Mouse (Mus musculus) stomach, postnatal 0 days (tissue): ENCODE results near the gene Gm17387. TPM values are rescaled to one million over a fixed set of nuclear protein-coding genes. Genes with fewer than 3 reads are reported as not detected.
A peak's percentile ranks its signal among the peaks of the same experiment; 100 is the strongest.
"Not testable (repeated sequence)": the region's sequence is repeated elsewhere in the genome, so short reads cannot be mapped to it uniquely, and the experiment has no call there.

Experiments used
- ATAC-seq: fragments of 200-750 bp; cut with Nextera tagmentation; 2 replicates; pipeline ENCODE4 v1.8.0; 2017; ENCODE audit not compliant: low FRiP score, low TSS enrichment
- DNase-seq: peaks from one replicate; pipeline ENCODE4 v3.0.0-alpha.2; 2016; ENCODE audit warnings: low spot score
- H3K27ac ChIP-seq: fragments of 300-500 bp; sonication (generic); replicated peaks from 2 replicates; pipeline ENCODE4 v1.5.1; 2014; ENCODE audit warnings: mild to moderate bottlenecking, control low read depth
- H3K27me3 ChIP-seq: fragments of 300-500 bp; sonication (generic); 2 replicates; pipeline ENCODE4 v1.6.1; 2014; ENCODE audit warnings: low read length; ENCODE audit not compliant: control insufficient read depth, insufficient read depth
- H3K36me3 ChIP-seq: fragments of 300-500 bp; sonication (generic); 2 replicates; pipeline ENCODE4 v1.6.1; 2014; ENCODE audit warnings: low read length, mixed read lengths; ENCODE audit not compliant: control insufficient read depth, insufficient read depth
- H3K4me1 ChIP-seq: fragments of 300-500 bp; sonication (generic); replicated peaks from 2 replicates; pipeline ENCODE4 v1.6.1; 2014; ENCODE audit warnings: antibody characterized with exemption; ENCODE audit not compliant: control insufficient read depth, insufficient read depth
- H3K4me2 ChIP-seq: fragments of 300-500 bp; sonication (generic); replicated peaks from 2 replicates; pipeline ENCODE4 v1.6.1; 2014; ENCODE audit warnings: low read depth, mild to moderate bottlenecking, control low read depth, moderate library complexity
- H3K4me3 ChIP-seq: fragments of 300-500 bp; sonication (generic); 2 replicates; pipeline ENCODE4 v1.5.1; 2014; ENCODE audit warnings: low read depth, low read length, control low read depth
- H3K9ac ChIP-seq: fragments of 300-500 bp; sonication (generic); 2 replicates; pipeline ENCODE4 v1.6.1; 2014; ENCODE audit warnings: mild to moderate bottlenecking, low read length, control low read depth, mixed read lengths
- H3K9me3 ChIP-seq: fragments of 300-500 bp; sonication (generic); 2 replicates; pipeline ENCODE4 v1.6.1; 2016; ENCODE audit warnings: low read length; ENCODE audit not compliant: control insufficient read depth
- CTCF ChIP-seq: IDR thresholded peaks from 2 replicates; pipeline ENCODE4 v1.5.1; 2016; ENCODE audit warnings: antibody characterized with exemption, low read depth, mild to moderate bottlenecking, moderate library complexity
- EP300 ChIP-seq: optimal IDR thresholded peaks from 2 replicates; pipeline ENCODE3; 2016; ENCODE audit warnings: antibody characterized with exemption
- WGBS: fragments of 180-500 bp; shearing (Covaris S2); extraction: QIAGEN DNeasy Blood & Tissue Kit; methylation state at CpG from one replicate; pipeline ENCODE4 v1.1.7; 2014; 5-methylcytosine and 5-hydroxymethylcytosine counted together
- polyA plus RNA-seq: library from polyadenylated mRNA; unstranded; fragments of >200 nt; fragmentation: Nextera tagmentation; extraction: Ambion mirVana; gene quantifications from 2 replicates; pipeline ENCODE4 v1.2.1, GENCODE M21; 2015

Gm17387 gene
- polyA plus RNA-seq, 1 experiment from 2014 or later = not detected

GRCm38 (mm10) chr7:141010593-141010992 is 18.3 kb upstream of the Gm17387 start, which contains the start of gene Ifitm3:
Gene Ifitm3, minus strand, starts transcription at chr7:141010770.
- peak within 1 kb of the TSS; percentile 49 for H3K4me3 ChIP-seq
- no peaks in the 10 kb centered on the region for H3K36me3 ChIP-seq
- H3K27ac ChIP-seq = peak within 1 kb of the TSS; percentile 90
- no peaks in the 10 kb centered on the region for H3K9me3 ChIP-seq
- no peaks in the 10 kb centered on the region for H3K27me3 ChIP-seq
- peak within 1 kb of the TSS; percentile 62 for H3K9ac ChIP-seq
- peaks cover 5% of the 10 kb centered on the region; the same call in 1 of the 2 replicates for H3K4me1 ChIP-seq
- ATAC-seq (peak; percentile 35; the same call in 1 of the 2 replicates), DNase-seq (peak; percentile 56)
- 8% methylated on average over 10 of the region's 10 CpGs for WGBS
- H3K4me2 ChIP-seq = peak within 1 kb of the TSS; percentile 62
- TF ChIP-seq CTCF (no peak), EP300 (peak; percentile 21)

- Histone ChIP-seq H3K36me3 (no peaks in the 10 kb centered on the region), H3K9me3 (no peaks in the 10 kb centered on the region), H3K27me3 (no peaks in the 10 kb centered on the region), H3K9ac (peak overlapping the region; percentile 62; the same call in 1 of the 2 replicates), H3K27ac (peak overlapping the region; percentile 90), H3K4me2 (peak overlapping the region; percentile 62; the same call in 1 of the 2 replicates), H3K4me3 (no peak overlapping the region), H3K4me1 (peaks cover 5% of the 10 kb centered on the region; the same call in 1 of the 2 replicates)
- DNase-seq (no peak), ATAC-seq (no peak)
- TF ChIP-seq CTCF (no peak), EP300 (no peak)
- WGBS = 85% methylated on average over 7 of the region's 7 CpGs
Measured at GRCm38 (mm10) chr7:141011238-141011770, 17.6 kb upstream of the Gm17387 start.

- Histone ChIP-seq H3K4me2 (no peak overlapping the region), H3K4me3 (no peak overlapping the region), H3K9ac (no peak overlapping the region), H3K36me3 (no peaks in the 10 kb centered on the region), H3K27me3 (no peaks in the 10 kb centered on the region), H3K4me1 (no peaks in the 10 kb centered on the region), H3K9me3 (no peaks in the 10 kb centered on the region), H3K27ac (0 out of 2 replicates have a peak overlapping the region, but pooled peaks have one; percentile 4)
- TF ChIP-seq CTCF (peak; percentile 51), EP300 (no peak)
- DNase-seq (no peak), ATAC-seq (no peak)
- WGBS = 77% methylated on average over 10 of the region's 10 CpGs
Measured at GRCm38 (mm10) chr7:141016707-141017697, 11.9 kb upstream of the Gm17387 start.

- H3K9ac ChIP-seq, DNase-seq, H3K36me3 ChIP-seq, ATAC-seq, H3K4me2 ChIP-seq, H3K9me3 ChIP-seq, H3K4me1 ChIP-seq, H3K4me3 ChIP-seq, H3K27me3 ChIP-seq: not testable (repeated sequence)
- 80% methylated on average over 1 of the region's 1 CpGs for WGBS
- 0 out of 2 replicates have a peak within 1 kb of the TSS, but pooled peaks have one; percentile 4 for H3K27ac ChIP-seq
Measured at GRCm38 (mm10) chr7:141017824-141018223, 11.1 kb upstream of the Gm17387 start, which contains the start of gene Ifitm6. Gene Ifitm6, minus strand, starts transcription at chr7:141017924.

GRCm38 (mm10) chr7:141019028-141019427 is 9.9 kb upstream of the Gm17387 start:
- no peak overlapping the region for H3K27ac ChIP-seq
- H3K9me3 ChIP-seq = no peaks in the 10 kb centered on the region
- no peaks in the 10 kb centered on the region for H3K4me1 ChIP-seq
- no peak overlapping the region for H3K9ac ChIP-seq
- no peak overlapping the region for H3K4me2 ChIP-seq
- no peak for ATAC-seq
- no peaks in the 10 kb centered on the region for H3K27me3 ChIP-seq
- no peaks in the 10 kb centered on the region for H3K36me3 ChIP-seq
- WGBS = 93% methylated on average over 5 of the region's 5 CpGs
- DNase-seq = no peak
- no peak overlapping the region for H3K4me3 ChIP-seq
- TF ChIP-seq EP300 = no peak
- TF ChIP-seq CTCF = no peak
